Mouse (Mus musculus) telencephalon, adult 2 months (tissue): ENCODE data around the gene Srp14.

ENCODE experiments used
- DNase-seq: peaks from one replicate; pipeline ENCODE4 v3.0.0-alpha.2; 2011; ENCODE audit warnings: low read depth, low spot score

The Srp14 gene

DNA sequence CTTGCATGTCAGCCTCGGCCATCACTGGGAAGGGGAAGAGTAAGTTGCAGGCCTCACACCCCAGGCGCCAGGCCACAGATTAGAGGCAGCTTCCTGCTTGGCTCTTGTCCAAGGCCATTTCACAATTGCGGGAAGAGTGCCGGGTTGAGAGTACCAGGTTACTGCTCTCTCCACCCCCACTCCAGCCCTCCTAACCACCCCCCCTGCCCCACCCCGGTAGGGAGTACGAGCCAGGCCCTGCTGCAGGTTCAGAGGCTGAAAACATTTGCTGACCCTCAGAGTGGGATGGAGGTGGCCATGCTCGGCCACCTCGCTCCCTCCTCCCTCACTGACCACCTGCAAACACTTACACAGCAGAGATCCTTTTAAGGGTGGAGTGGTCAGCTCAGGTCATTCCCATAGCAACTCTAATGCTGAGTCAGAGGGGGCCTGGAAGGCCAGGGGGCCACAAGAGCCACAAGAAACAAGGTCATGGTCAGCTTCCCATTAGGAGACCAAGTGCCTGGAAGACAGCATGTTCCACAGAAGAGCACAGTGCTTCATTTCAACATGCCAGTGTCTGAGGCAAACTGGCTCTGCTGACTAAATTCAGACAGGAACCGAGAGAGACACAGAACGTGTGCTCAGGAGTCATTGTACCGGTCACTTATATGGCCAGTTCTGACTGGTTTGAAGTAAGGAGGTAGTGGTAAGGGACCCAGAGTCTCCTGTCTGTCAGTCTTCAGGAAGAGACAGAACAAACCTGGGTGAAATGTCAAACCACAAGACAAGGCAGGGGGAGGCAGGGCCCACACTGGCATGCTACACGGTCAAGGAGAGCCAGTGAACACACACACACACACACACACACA is 11.0 kb upstream of the Srp14 start:
- no peak for DNase-seq

DNA sequence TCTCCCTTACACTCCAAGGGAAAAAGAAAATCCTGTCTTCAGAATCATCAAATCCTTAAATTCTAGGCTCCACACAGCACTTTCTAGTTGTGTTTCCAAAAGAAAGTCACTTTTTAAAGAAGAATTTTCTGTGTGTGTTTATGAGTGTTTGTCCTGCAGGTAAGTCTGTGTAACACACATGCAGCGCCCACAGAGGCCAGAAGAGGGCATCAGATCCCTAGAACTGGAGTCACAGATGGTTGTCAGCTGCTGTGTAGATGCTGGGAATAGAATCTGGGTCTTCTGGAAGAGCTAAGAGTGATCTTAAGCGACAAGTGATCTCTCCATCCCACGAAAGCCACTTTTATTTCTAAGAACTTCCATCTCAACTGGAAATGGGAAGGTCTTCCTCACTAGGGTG is 8.3 kb upstream of the Srp14 start:
- no peak for DNase-seq

DNA sequence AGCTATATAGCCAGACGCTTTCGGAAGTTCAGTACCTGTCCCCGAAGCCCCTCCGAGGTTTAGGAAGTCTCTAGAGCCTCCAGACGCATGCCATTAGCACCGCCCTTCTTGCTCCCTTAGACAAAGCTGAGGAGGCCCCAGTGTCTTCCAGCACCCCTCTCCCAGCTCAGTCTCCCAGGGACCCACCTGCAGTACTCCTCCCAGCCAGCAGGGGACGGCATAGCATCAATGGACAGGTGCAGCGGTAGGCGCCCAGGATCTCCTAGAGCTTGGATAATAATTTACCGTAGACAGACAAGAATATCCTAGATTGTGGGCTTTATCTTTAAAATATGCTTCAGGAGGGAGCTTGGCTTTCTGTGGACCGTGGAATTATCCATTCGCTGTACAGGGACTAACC is 7.4 kb upstream of the Srp14 start:
- no peak for DNase-seq

DNA sequence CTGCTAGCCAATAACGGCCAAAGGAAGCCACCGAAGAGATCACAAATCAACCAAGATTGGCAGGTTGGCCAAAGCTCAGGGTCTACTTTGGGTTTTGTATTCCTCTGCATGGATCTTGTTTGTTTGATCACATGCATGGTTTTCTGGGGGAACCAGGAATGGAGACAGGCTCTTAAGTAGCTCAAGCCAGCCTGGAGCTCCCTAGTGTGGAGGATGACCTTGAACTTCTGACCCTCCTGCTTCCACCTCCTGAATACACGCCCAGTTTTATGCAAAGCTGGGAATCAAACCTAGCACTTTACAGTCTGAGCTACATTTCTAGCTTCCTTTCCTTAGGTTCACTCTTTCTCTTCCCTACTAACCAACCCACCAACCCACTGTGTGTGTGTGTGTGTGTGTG is 5.9 kb upstream of the Srp14 start:
- DNase-seq: no peak

DNA sequence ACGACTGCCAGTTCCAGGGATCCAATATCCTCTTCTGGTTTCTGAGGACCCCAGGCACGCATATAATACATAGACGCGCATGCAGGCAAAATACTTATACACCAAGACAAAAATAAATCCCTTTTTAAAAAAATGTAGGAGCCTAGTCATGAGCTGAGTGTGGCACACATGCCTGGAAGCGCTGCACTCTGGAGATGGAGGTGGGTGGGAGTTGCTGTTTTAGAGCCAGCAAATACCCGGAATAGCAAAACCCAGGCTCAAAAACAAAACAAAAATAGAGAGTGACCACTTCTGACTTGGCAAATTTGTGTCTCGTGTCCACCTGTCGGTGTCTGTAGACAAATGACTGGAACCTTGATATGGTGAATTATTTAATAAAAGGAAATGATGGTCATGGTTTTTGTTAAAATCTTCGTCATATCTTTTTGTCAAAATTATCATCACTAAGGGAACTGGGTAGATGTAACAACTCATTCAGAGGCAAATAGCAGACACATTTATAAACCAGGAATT is 4.9 kb upstream of the Srp14 start:
- peak; percentile 47 for DNase-seq

DNA sequence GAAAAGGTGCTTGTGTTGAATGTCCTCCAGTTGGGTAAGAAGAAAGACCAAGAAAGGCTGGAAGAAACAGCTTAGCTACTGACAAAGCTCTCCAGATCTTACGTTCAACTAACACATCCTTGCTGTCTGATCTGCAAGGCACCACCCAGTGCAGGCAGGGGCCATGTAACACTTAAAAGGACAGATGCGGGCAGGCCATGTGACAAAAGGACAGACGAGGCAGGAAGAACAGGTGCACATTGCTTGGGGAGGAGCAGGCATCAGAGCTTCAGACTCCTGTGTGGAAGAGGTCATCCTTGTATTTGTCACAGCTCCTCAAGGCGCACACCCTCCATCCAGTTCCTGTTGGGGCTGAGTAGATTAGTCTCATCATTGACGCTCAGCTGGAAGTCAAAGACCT is 3.5 kb upstream of the Srp14 start:
- no peak for DNase-seq

DNA sequence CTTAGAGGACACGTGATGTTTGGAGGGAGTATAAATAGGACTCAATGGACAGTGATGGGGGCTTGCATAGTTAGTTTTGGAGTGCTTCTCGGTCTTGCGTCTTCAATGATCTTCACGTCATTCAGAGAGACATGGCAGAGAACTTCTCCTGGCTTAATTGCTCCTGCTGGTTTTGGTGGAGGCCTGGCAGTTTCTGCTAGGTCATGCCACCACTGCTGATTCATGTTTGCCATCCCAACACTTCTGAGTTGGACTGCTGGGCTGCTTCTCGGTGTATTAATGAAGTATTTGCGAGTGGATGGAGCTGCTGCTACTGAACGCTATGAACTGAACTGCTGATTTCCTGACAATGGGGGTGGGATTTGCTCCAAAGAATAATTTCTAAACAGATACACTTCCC is 1.4 kb upstream of the Srp14 start:
- DNase-seq: no peak

DNA sequence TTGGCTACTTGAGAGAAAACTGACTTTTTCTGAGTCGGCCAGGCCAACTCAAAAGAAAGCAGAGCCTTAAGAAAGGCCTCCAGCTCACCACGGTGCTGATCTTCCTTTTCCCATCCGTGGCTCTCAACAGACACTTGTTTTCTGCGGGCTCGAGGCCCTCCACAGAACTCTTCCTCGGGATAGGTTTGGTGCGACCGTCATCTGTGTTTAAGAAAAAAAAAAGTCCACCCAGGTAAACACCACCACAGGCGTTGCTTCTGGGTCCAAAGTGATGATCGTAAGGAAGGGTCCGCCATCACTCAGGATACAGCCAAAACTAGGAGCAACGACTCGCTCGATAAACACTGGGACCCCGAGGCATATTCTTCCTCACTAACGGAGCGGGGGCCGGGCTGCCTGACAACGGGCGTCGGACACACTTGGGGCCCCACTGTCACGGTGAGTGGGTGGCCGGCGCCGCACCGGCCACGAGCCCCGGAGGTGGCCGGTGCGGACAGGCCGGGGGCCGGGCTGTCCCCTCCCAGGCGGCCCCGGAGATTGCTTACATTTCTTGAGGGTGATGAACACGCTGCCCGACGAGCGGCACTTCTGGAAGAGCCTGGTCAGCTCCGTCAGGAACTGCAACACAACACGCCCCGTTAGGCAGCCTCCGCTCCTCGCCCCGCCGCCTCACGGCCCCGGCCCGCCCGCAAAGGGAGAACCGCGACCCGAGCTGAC is 520 bp downstream of the Srp14 start:
- no peak for DNase-seq

DNA sequence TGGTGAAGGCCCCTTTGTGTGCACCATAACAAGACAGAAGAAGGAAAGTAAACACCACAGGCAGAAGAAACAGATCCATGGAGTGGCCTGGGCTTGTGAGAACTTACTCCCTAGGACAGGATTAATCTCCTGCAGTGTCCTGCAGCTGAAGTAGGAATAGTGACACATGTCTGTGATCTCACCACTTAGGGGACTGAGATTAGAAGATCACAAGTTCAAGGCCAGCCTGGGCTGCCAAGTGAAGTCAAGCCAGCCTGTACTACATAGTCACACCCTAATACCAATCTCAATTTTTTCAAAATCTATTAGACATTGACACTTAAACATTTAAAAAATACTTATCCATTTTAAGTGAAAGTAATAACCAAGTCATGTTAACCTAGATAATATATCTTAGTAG is 11.2 kb downstream of the Srp14 start:
- DNase-seq: no peak

DNA sequence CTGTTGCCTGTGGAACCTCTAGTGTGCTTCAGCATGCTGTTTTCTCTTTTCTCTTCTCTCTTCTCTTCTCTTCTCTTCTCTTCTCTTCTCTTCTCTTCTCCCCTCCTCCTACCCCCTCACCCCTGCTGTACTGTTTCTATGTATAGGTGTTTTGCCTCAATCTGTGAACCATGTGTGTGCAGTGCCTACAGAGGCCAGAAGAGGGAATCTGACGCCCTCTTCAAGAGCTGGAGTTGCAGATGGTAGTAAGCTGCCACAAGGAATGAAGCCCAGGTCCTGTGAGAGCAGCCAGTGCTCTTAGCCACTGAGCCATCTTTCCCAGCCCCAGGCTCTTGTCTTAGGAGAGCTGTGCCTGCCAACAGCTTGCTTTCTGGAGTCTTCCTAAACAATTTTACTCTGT is 12.9 kb downstream of the Srp14 start:
- DNase-seq: no peak

DNA sequence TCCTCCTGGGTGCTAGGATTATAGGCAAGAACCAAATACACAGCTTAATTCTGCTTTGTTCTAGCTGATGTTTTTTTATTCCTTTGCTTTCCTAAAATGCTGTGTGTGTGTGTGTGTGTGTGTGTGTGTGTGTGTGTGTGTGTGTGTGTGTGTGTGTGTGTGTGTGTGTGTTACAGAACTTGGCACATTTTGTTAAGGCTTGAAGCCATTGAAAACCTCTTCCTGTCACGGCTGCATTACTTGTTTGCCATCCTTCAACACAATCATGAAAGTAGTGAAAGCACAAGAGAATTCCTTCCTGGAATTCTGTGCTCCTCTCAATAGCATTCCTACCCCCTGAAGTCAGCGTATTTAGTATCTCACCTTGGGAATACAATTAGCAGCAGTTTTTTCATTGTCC is 13.6 kb downstream of the Srp14 start:
- DNase-seq: no peak

DNA sequence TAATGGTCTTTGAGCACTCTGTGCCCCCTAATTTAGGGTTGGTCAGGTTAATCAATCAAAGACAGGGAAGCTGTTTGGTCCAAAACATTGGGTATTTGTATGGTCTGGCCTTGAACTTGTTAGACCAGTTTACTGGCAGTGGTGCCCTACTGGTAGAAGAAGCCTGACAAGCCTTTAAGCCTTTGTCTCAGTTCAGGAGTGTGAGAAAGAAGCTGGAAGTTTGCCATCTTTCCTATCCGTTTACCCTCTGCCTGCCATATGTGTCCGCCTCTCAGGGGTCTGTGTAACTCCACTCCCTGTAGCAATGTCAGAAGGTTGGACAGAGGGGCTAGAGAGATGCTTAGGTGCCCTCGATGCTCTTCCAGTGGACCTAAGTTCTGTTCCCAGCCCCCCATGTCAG is 15.1 kb downstream of the Srp14 start:
- DNase-seq: no peak

DNA sequence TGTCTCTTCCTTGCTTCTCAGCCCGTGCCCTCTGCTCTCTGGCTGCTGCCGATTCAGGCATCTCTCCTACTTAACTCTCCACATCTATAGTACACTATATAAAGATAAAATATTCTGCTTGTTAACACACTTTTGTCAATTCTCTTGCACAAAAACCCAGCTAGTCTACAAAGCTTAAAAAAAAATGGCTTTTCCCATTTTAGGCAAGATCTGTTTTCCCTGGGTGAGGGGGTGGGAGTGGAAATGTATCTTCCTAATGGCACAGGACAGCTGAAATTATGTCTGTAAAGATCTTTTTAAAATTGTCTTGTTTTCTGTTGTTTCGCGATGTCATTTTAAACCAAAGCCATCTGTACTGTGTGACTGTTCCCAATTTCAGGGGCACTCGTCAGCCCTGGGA is 16.0 kb downstream of the Srp14 start:
- DNase-seq: no peak

DNA sequence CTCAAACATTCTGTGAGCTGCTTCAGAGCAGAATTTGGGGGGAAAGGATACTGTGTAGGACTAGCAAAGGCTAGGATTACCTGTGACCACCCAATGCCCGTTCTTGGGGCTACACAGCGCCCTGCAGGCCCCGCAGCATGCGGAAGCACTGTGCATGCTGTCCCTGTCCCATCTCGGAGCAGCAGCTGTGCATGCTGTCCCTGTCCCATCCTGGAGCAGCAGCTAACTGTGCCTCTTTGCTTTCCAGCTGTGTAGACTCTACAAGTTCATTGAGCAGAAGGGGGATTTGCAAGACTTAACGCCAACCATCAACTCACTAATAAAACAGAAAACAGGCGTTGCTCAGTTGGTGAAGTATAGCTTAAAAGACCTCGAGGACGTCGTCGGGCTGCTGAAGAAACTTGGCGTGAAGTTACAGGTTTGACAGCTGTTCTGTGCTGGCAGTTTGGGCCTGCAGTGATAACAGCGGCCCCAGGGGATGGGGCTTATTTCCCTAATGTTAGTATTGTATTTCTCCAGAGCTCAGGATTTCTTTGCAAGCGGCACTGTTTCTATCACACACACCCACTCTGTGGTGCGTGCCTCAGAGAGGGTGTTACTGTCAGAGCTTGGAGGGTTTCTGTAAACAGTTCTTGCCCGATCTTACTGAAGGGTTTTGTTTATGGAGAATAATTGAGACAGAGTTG is 17.9 kb downstream of the Srp14 start:
- no peak for DNase-seq

DNA sequence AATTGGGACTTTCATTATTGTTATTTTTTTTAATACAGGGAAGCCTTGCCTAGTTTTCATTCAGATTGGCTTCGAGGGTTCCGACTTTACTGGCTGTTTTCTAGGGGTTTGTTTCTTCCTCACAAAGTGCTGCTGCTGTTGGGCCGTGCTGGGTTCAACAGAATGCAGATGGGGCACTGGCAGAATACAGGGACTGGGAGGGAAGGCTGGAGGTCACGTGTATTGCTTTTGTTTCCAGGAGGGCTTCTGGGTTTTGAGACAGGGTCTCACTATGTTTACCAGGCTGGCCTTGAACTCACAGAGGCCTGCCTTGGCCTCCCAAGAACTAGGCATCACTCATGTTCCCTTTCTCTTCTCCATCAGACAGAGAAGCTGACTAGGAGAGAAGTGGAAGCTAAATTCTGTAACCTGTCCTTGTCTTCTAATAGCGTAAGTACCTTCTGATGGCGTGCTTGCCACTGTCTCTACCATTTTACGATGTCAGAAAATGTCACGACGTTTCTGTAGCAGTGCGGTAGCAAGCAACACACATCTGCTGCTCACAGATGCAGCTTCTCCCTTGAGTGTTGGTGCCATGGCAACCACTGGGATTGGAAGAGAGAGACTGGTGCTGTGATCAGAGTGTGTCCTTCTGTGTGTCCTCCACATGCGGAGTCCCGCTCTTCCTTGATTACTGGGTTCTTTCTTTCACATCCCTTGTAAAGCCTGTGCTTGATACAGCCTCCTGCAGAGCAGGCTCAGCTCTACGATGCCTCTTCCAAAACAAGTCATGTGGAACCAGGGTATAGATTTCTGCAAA is 21.8 kb downstream of the Srp14 start:
- peak; percentile 71 for DNase-seq

DNA sequence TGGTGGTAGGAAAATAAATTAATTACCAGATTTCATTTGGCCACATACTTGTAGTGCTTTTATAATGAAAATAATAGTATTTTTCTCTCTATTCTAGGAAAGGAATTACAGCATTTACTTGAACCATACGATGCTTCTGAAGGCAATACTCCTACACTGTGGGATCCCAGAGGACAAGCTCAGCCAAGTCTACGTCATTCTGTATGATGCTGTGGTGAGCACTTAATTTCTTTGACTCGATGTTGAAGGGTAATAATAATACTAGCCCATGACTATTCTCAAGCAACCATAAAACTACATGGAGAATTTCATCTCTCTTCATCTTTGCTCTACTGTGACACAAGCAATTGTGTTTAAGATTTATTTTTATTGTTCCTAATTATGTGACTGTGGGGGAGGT is 22.5 kb downstream of the Srp14 start:
- DNase-seq: no peak

DNA sequence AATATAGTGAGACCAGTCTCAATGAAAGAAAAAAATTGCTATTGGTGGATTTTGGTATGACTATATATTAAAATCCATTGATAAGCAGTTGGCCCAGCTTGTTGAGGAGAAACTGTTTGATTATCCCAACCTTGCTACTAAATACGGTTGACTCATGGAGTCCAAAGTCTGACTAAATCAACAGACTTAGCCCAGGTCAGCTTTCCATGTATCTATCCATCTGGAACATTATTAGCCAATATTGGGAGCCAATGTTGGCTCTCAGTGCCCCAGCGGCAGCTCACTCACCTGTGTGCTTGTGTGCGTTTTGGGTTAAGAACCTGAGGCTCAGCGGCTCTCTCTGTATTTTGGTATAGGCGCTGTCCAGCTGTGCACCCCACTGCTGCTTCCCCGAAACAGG is 28.5 kb downstream of the Srp14 start:
- no peak for DNase-seq

DNA sequence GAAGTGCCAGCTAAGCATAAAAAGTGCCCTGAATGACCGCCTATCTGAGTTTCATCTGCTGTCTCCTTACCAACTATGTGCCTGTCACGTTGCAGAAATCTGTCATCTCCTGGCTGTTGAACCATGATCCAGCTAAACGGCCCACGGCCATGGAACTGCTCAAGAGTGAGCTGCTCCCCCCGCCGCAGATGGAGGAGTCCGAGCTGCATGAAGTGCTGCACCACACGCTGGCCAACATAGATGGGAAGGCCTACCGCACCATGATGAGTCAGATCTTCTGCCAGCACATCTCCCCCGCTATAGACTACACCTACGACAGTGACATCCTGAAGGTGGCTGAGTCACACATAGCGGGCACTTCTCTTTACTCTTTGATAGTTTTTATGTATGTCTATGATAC is 31.3 kb downstream of the Srp14 start:
- peak; percentile 76 for DNase-seq

DNA sequence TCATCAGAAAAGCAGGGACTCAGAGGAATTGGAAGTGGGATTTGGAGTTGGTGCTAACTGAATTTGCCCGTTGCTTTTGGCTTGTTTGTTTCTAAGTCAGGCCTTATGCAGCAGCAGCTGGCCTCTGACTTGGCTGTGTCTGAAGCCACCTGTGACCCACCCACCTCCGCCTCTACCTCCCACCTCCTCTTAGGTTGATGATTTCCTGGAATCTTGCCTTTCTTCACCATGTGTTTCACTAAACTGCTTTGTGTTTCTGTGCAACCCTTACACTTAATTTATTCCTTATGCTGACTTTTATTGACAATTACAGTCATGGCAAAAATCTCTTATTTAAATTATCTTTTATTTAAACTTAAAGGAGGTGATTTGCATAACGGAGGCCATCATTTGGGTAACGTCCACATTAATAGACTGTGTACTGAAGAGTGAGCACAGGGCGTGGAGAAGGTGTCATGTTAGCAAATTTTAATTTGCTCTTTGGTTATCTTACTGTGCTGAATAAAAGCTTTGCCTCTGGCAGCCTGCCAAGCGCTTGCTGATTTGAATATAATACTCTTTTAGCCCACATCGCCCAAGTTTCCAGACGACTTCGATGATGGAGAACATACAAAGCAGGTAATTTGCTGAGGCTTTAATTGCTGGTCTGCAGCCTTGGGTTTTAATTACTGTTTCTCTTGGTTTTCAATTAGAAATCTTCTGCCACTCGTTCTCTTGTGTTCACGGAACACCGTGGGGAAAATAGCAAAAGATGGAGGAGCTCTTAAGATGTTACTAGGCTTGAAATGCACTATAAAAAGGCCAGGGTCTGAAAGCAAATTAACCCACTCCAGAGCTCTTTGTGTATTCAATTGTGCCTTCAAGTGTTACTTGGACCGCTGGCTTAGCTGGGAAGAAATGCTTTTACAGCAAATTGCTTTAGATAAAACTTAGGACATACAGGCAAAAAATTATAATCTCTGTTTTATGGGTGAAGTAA is 33.5 kb downstream of the Srp14 start:
- DNase-seq: peak; percentile 33

DNA sequence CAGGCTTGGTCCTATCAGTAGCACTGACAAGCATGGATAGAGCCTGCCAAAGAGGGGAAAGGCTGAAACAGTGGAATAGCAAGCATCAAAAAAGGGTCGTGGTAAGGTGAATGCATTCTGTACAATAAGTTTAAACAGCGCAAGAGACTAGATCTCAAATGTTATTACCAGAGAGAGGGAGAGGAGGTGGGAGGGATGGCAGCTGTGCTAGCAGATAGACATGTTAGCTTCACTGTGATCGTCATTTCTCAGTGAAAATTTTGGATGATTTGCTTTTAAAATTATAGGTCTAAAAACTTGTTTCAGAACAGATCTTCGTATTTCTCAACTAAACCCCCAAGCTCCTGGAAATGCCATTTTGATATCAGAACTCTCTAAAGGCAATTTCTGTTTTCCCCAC is 36.8 kb downstream of the Srp14 start:
- DNase-seq: peak; percentile 43
